Mouse (Mus musculus): ENCODE measurements around the gene Lpgat1.

Lpgat1 gene

GRCm38 (mm10) chr1:191805788-191806187 lies 88.2 kb downstream of the Lpgat1 start:
- no peak for DNase-seq (ENCODE audit: low spot score in 2 of 2)

DNA sequence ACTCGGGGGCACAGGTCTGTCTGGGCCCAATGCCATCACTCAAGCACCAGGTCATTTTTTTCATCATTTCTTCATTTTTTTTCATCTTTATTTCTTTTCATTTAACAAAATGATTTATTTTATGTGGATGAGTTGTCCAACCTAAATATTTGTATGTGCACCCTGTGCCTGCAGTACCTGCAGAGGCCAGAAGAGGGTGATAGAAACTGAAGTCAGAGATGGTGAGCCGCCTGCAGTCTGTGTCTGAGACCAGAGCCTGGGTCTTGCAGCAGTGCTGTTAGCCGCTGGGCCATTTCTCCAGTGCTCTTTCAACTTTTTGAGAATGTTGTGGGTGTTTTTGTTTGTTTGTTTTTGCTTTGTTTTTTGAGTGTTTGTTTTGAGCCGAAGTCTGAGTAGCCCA lies 89.1 kb downstream of the Lpgat1 start:
- no peak for DNase-seq (ENCODE audit: low spot score in 2 of 2)

DNA sequence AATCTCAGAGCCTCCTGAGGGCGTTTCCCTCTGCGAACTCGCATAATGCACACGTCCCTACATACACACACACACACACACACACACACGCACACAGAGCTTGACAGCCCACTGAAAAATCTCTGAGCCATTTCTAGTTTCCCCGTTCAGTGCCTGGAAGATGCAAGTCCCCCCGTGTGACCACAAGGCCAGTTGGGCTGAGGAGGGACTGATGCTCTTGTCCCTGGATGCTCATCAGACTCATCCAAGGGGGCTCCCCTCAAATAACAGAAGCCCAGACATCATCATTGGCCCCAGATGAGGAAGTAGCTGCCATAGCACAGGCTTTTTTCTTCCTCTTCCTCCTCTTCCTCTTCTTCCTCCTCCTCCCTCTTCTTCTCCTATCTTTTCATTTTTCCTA lies 90.3 kb downstream of the Lpgat1 start:
- no peak for DNase-seq (ENCODE audit: low spot score in 2 of 2)

GRCm38 (mm10) chr1:191808688-191809223 lies 91.1 kb downstream of the Lpgat1 start:
- peak; percentile 68 to 69 for DNase-seq (ENCODE audit: low spot score in 2 of 2)

- DNase-seq (ENCODE audit: low spot score in 2 of 2) = no peak
These were observed 94.1 kb downstream of the Lpgat1 start for GRCm38 (mm10) chr1:191811774-191812173.

DNA sequence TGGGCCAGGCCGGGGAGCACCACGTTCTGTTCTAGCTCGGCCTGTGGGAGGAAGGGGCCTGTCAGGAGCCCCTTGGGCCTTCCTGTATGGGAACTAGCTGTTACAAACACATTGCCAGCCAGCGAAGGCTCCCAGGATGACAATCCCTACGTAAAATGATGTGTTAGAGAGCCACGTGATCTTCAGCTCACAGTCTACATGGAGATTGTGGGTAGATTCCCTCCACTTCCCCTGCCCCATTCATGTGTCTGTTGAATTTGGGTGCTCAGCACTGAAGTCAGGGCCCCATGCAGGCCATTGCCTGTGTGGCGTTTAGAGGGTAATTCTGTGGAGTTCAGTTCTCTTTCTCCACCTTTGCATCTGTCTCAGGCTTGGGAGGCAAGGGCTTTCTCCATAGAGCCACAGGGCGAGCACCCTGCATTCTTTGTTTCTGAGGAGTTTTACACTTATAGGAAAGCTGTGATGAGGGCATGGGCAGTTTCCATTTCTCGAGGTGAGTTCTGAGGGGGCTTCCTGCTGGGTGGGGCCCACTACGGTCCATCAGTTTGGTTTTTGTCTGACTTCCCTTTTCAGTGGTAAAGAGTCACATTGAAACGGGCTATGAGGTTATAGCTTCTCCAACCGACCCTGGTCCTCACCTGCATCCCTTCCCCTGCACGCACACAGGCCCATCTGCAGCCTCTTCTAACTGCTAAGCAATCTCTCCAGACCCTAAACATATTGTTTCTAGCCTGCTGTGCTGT lies 95.5 kb downstream of the Lpgat1 start:
- no peak for DNase-seq (ENCODE audit: low spot score in 2 of 2)

DNA sequence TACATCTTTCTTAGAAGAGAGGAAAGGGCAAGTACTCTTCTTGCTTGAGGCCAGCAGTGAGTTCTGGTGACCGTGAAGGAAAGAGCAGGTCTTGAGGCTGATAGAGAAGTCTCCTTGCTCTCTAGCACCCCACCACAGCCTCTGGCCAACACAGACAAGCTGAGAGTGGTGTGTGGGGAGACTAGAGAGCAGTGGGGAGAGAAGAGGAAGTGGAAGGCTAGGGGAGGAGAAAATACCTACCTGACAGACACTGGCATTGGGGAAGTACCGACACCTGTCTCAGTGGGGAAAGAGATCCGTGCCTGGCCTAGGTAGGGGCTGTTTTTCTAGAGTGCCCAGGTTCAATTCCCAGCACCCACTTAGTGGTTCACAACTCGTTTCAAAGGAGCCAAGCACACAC lies 96.6 kb downstream of the Lpgat1 start:
- DNase-seq (ENCODE audit: low spot score in 2 of 2) = no peak

GRCm38 (mm10) chr1:191814935-191815334 lies 97.3 kb downstream of the Lpgat1 start:
- no peak for DNase-seq (ENCODE audit: low spot score in 2 of 2)

DNA sequence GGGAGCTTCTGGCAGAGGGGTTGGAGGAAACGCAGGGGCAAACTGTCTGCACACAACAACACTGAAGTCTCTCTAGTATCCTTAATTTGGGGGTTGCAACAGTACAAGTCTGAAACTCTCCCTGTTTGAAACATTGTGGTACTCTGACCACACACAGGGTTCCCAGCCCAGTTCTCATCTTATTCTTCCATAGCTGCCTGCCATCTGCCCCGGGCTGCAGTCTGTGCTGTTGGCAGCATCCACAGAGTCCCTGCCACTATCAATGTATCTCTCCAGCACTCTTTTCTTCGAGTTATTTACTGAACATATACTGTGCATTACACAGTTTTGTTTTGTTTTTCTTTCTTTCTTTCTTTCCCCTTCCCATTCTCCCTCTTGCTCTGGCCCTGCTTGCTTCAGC lies 99.0 kb downstream of the Lpgat1 start:
- DNase-seq (ENCODE audit: low spot score in 2 of 2) = no peak

GRCm38 (mm10) chr1:191817418-191818144 lies 99.9 kb downstream of the Lpgat1 start:
- DNase-seq (ENCODE audit: low spot score in 2 of 2) = peak; percentile 61 to 83

- no peak for DNase-seq (ENCODE audit: low spot score in 2 of 2)
These were observed 100.6 kb downstream of the Lpgat1 start for GRCm38 (mm10) chr1:191818145-191818631.

DNA sequence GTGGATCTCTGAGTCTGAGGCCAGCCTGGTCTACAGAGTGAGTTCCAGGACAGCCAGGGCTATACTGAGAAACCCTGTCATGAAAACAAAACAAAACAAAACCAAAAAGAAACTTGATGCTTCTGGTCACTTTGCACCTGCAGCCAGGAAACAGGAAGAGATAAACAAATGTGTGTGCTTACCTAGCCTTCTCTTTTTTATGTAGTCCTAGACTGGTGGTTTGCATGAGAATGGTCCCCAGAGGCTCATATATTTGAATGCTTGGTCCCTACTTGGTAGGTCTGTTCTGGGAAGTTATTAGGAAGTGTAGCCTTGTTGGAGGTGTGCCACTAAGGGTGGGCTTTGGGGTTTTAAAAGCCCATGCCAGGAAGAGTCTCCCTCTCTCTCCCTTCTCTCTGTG lies 101.4 kb downstream of the Lpgat1 start:
- DNase-seq (ENCODE audit: low spot score in 2 of 2) = no peak

DNA sequence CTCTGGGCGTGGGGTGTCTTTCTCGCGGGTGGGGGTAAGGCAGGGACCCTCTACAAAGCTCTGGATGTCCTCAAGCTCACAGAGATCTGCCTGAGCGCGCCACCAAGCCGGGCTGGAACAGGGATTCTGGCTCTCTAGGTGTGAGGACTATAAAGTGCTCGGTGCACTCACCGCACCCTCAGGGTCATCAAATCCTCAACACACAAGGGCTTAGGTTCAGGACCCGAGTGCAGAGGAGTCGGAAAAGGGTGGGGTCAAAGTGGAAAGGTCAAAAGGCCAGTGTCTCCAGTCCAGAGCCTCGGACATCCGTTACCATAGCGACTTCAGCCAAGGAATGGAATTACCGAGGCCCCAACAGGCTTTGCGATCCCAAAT lies 103.3 kb downstream of the Lpgat1 start:
- no peak for DNase-seq (ENCODE audit: low spot score in 2 of 2)

DNA sequence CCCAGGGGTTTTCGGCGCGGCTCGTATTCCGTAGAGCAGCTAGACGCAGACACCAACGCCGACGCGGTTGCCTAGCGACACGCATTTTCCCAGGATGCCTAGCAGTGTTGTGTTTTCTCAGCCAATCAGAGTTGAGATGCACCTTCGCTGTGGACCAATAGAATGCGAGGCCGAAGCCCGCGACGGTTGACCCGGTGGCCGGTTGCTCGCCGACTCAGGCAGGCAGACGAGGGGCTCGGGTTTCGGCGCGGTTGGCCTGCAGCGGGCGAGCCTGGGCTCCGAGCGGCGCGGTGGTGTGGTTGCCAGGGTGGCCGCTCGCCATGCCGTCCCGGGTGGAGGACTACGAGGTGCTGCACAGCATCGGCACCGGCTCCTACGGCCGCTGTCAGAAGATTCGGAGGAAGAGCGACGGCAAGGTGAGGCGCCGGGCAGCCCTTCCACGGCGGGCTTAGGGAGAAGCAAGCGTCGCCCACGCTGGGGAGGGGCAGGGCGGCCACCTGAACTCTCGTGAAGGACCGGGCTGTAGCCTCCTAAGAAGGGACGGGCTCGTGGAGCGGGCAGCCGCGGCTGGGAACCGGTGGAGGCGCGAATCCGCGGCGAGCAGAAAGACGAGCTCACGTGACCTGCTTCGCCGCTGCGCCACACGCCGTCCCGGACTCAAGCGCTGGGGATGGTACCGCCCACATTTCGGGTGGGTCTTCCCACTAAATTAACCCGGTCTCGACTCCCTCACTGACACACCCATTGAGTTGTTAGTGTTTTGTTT lies 103.9 kb downstream of the Lpgat1 start, which contains the start of gene Nek2:
Gene Nek2, plus strand, starts transcription at position 119 of the 766 bp plus-strand sequence.
- DNase-seq (ENCODE audit: low spot score in 2 of 2) = peak; percentile 94 to 98

DNA sequence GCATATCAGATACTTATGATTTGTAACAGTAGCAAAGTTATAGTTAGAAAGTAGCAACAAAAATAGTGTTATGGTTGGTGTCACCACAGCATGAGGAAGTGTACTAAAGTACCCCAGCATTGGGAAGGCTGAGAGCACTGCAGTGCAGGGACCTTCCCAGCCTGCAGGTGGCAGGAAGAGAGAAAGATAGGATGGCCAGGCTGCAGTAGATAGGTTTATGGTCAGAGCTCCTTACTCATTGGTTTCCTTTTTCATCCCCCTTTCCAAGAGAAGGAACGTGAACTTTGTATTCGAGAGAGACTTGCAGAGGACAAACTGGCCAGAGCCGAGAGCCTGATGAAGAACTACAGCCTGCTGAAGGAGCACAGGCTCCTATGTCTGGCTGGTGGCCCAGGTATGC lies 111.5 kb downstream of the Lpgat1 start:
- no peak for DNase-seq (ENCODE audit: low spot score in 2 of 2)

DNA sequence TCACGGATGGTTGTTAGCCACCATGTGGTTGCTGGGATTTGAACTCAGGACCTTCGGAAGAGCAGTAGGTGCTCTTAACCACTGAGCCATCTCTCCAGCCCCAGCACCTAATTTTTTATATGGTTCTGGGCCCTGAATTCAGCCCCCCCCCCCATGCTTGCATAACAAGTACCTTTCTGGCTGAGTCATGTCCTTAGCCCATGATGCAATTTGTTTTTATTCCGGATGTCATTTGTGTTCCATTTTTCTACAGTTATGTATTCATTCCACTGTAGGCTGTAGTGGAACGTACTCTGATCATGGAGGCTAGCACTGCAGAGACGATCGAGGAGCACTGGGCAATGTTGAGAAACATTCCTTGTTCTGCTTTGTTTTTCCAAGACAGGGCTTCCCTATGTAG lies 115.8 kb downstream of the Lpgat1 start:
- DNase-seq (ENCODE audit: low spot score in 2 of 2) = no peak

Data from frontal cortex, postnatal 10 days (tissue).